Comparison of ENCODE assay signal across 23 mouse cellular contexts in genomic region chr9:118730172-118730571, GRCm38 (mm10).
DNase-seq lines count a peak whose midpoint lies in the region; ATAC-seq and TF ChIP-seq lines count a peak whose summit lies in the region.
"Had no signal": no experiment of that assay in that cellular context is flagged by ENCODE, and none has a peak within 500 bp of the region (broad histone marks: within the 10 kb centered on the region; RNA-seq: fewer than 3 reads in every experiment).

No protein-coding gene starts in this region.

- H3K27me3 ChIP-seq in embryonic facial prominence, embryonic 11.5 days (ENCODE audit: control insufficient read depth, insufficient read depth, low read length), result no peaks in the 10 kb centered on the region
- H3K27me3 ChIP-seq in embryonic facial prominence, embryonic 10.5 days (replicated peaks; ENCODE audit: low read depth, poor library complexity, severe bottlenecking), result no peaks in the 10 kb centered on the region
- no peaks in the 10 kb centered on the region for H3K27me3 ChIP-seq in heart, embryonic 12.5 days (replicated peaks)
- no peaks in the 10 kb centered on the region for H3K27me3 ChIP-seq in stomach, embryonic 14.5 days (ENCODE audit: control insufficient read depth, insufficient read depth, low read length)
- no peaks in the 10 kb centered on the region for H3K27me3 ChIP-seq in stomach, postnatal 0 days (ENCODE audit: control insufficient read depth, insufficient read depth, low read length)
- H3K27me3 ChIP-seq in liver, embryonic 11.5 days (replicated peaks; ENCODE audit: control insufficient read depth, insufficient read depth, low read length), result no peaks in the 10 kb centered on the region
- H3K27me3 ChIP-seq: hindbrain, embryonic 12.5 days had no signal

- no peak overlapping the region for H3K4me2 ChIP-seq in embryonic facial prominence, embryonic 11.5 days (ENCODE audit: low read depth, low read length)
- H3K4me2 ChIP-seq in heart, embryonic 12.5 days, result no peak overlapping the region
- no peak overlapping the region for H3K4me2 ChIP-seq in stomach, embryonic 14.5 days (replicated peaks; ENCODE audit: low read depth, low read length)
- H3K4me2 ChIP-seq in stomach, postnatal 0 days (replicated peaks; ENCODE audit: low read depth), result no peak overlapping the region
- H3K4me2 ChIP-seq in liver, embryonic 11.5 days, result no peak overlapping the region
- H3K4me2 ChIP-seq: hindbrain, embryonic 12.5 days had no signal

- no peak overlapping the region for H3K9ac ChIP-seq in embryonic facial prominence, embryonic 11.5 days (replicated peaks; ENCODE audit: low read length)
- H3K9ac ChIP-seq in heart, embryonic 12.5 days, result no peak overlapping the region
- H3K9ac ChIP-seq in stomach, embryonic 14.5 days (replicated peaks; ENCODE audit: low read depth, low read length), result no peak overlapping the region
- no peak overlapping the region for H3K9ac ChIP-seq in stomach, postnatal 0 days (ENCODE audit: low read length)
- no peak overlapping the region for H3K9ac ChIP-seq in liver, embryonic 11.5 days (ENCODE audit: low read depth, low read length)
- H3K9ac ChIP-seq: hindbrain, embryonic 12.5 days; liver, embryonic 14.5 days had no signal

- H3K4me3 ChIP-seq in embryonic facial prominence, embryonic 11.5 days (ENCODE audit: low read depth, low read length), result no peak overlapping the region
- no peak overlapping the region for H3K4me3 ChIP-seq in embryonic facial prominence, embryonic 10.5 days
- no peak overlapping the region for H3K4me3 ChIP-seq in heart, embryonic 12.5 days
- no peak overlapping the region for H3K4me3 ChIP-seq in stomach, embryonic 14.5 days (ENCODE audit: low read depth, low read length)
- no peak overlapping the region for H3K4me3 ChIP-seq in stomach, postnatal 0 days (ENCODE audit: low read depth, low read length)
- no peak overlapping the region for H3K4me3 ChIP-seq in liver, embryonic 11.5 days (ENCODE audit: low read depth, low read length)
- H3K4me3 ChIP-seq: forebrain, embryonic 10.5 days; hindbrain, embryonic 12.5 days; midbrain, embryonic 10.5 days; myocyte had no signal

- no peak for ATAC-seq in embryonic facial prominence, embryonic 11.5 days (replicated peaks; ENCODE audit: insufficient number of reproducible peaks, low FRiP score, low TSS enrichment, low read depth)
- ATAC-seq in heart, embryonic 12.5 days (ENCODE audit: insufficient number of reproducible peaks, low FRiP score), result no peak
- ATAC-seq in stomach, embryonic 14.5 days (ENCODE audit: insufficient number of reproducible peaks, insufficient read depth, low FRiP score, low read depth), result no peak
- no peak for ATAC-seq in stomach, postnatal 0 days (ENCODE audit: low FRiP score, low TSS enrichment)
- no peak for ATAC-seq in liver, embryonic 11.5 days (replicated peaks; ENCODE audit: low FRiP score)
- ATAC-seq: activated CD4-positive, CD25-positive, alpha-beta regulatory T cell, adult 4 months; midbrain, embryonic 16.5 days had no signal

- no peaks in the 10 kb centered on the region for H3K9me3 ChIP-seq in embryonic facial prominence, embryonic 11.5 days (replicated peaks; ENCODE audit: control insufficient read depth, low read length)
- no peaks in the 10 kb centered on the region for H3K9me3 ChIP-seq in embryonic facial prominence, embryonic 10.5 days
- H3K9me3 ChIP-seq in heart, embryonic 12.5 days (replicated peaks), result no peaks in the 10 kb centered on the region; the same call in 1 of the 2 replicates
- H3K9me3 ChIP-seq in stomach, embryonic 14.5 days (ENCODE audit: control insufficient read depth, low read depth, low read length), result no peaks in the 10 kb centered on the region
- no peaks in the 10 kb centered on the region for H3K9me3 ChIP-seq in stomach, postnatal 0 days (ENCODE audit: control insufficient read depth, low read length)
- no peaks in the 10 kb centered on the region for H3K9me3 ChIP-seq in liver, embryonic 11.5 days (ENCODE audit: control insufficient read depth, low read length)
- H3K9me3 ChIP-seq: forebrain, embryonic 10.5 days; hindbrain, embryonic 12.5 days; midbrain, embryonic 10.5 days had no signal

- H3K36me3 ChIP-seq in embryonic facial prominence, embryonic 11.5 days (replicated peaks; ENCODE audit: control insufficient read depth, insufficient read depth, low read depth, low read length), result no peaks in the 10 kb centered on the region
- no peaks in the 10 kb centered on the region for H3K36me3 ChIP-seq in embryonic facial prominence, embryonic 10.5 days (replicated peaks)
- no peaks in the 10 kb centered on the region for H3K36me3 ChIP-seq in heart, embryonic 12.5 days
- no peaks in the 10 kb centered on the region for H3K36me3 ChIP-seq in stomach, embryonic 14.5 days (ENCODE audit: control insufficient read depth, insufficient read depth, low read length)
- no peaks in the 10 kb centered on the region for H3K36me3 ChIP-seq in stomach, postnatal 0 days (ENCODE audit: control insufficient read depth, insufficient read depth, low read length)
- no peaks in the 10 kb centered on the region for H3K36me3 ChIP-seq in liver, embryonic 11.5 days (ENCODE audit: control insufficient read depth, insufficient read depth, low read length)
- H3K36me3 ChIP-seq: forebrain, embryonic 10.5 days; hindbrain, embryonic 12.5 days; midbrain, embryonic 10.5 days had no signal

- peak; percentile 39 for DNase-seq in embryonic facial prominence, embryonic 11.5 days (ENCODE audit: low spot score)
- no peak for DNase-seq in embryonic facial prominence, embryonic 10.5 days (ENCODE audit: low spot score)
- DNase-seq in heart, adult 8-10 months (ENCODE audit: low spot score), result no peak
- no peak for DNase-seq in stomach, postnatal 0 days (ENCODE audit: low spot score)
- no peak for DNase-seq in spleen, postnatal 36 days (ENCODE audit: low spot score in 2 of 2)
- DNase-seq in liver, embryonic 11.5 days (ENCODE audit: low spot score), result no peak
- DNase-seq: adrenal gland, postnatal 10 days; cerebellum, adult 18-20 months; cerebellum, postnatal 25 days; kidney, adult 18-20 months; kidney, postnatal 4 days; right cerebral cortex, adult 18-20 months; right cerebral cortex, postnatal 4 days; thymus, postnatal 14 days had no signal

- no peak overlapping the region for H3K27ac ChIP-seq in embryonic facial prominence, embryonic 11.5 days (replicated peaks; ENCODE audit: low read depth, low read length)
- no peak overlapping the region for H3K27ac ChIP-seq in embryonic facial prominence, embryonic 10.5 days (replicated peaks)
- H3K27ac ChIP-seq in heart, embryonic 12.5 days (ENCODE audit: poor library complexity, severe bottlenecking), result peak overlapping the region; percentile 89
- H3K27ac ChIP-seq in stomach, embryonic 14.5 days (ENCODE audit: low read length), result peak overlapping the region; percentile 88
- no peak overlapping the region for H3K27ac ChIP-seq in stomach, postnatal 0 days (replicated peaks)
- no peak overlapping the region for H3K27ac ChIP-seq in liver, embryonic 11.5 days (ENCODE audit: low read depth, low read length)
- H3K27ac ChIP-seq: forebrain, embryonic 10.5 days; hindbrain, embryonic 12.5 days; liver, embryonic 14.5 days; midbrain, embryonic 10.5 days had no signal

- no peak for TF ChIP-seq CTCF in stomach, postnatal 0 days (IDR thresholded peaks at IDR 0.05; ENCODE audit: low read depth)

- TF ChIP-seq EP300 in stomach, postnatal 0 days (optimal IDR thresholded peaks at IDR 0.05), result no peak

- no peaks in the 10 kb centered on the region for H3K4me1 ChIP-seq in embryonic facial prominence, embryonic 11.5 days (ENCODE audit: control insufficient read depth, insufficient read depth, low read length)
- peaks cover 58% of the 10 kb centered on the region for H3K4me1 ChIP-seq in embryonic facial prominence, embryonic 10.5 days
- H3K4me1 ChIP-seq in heart, embryonic 12.5 days (replicated peaks), result peaks cover 73% of the 10 kb centered on the region
- peaks cover 15% of the 10 kb centered on the region; the same call in 1 of the 2 replicates for H3K4me1 ChIP-seq in stomach, embryonic 14.5 days (ENCODE audit: control insufficient read depth, insufficient read depth, low read length)
- H3K4me1 ChIP-seq in stomach, postnatal 0 days (replicated peaks; ENCODE audit: control insufficient read depth, insufficient read depth), result peaks cover 10% of the 10 kb centered on the region
- no peaks in the 10 kb centered on the region for H3K4me1 ChIP-seq in liver, embryonic 11.5 days (replicated peaks; ENCODE audit: control insufficient read depth, insufficient read depth, low read length)

- WGBS in embryonic facial prominence, embryonic 11.5 days, result 71% methylated on average over 7 of the region's 8 CpGs
- WGBS in embryonic facial prominence, embryonic 10.5 days, result 81% methylated on average over 8 of the region's 8 CpGs
- 69% methylated on average over 8 of the region's 8 CpGs for WGBS in heart, embryonic 12.5 days
- WGBS in stomach, embryonic 14.5 days, result 78% methylated on average over 8 of the region's 8 CpGs
- WGBS in stomach, postnatal 0 days, result 75% methylated on average over 8 of the region's 8 CpGs
- 82% methylated on average over 8 of the region's 8 CpGs for WGBS in liver, embryonic 11.5 days

Comparison
In these comparisons a context has a peak if more than half of its experiments do, and no peak if none do; other contexts are left out.
1. H3K27ac ChIP-seq: peak in heart, embryonic 12.5 days (single experiment) and stomach, embryonic 14.5 days (single experiment); none in embryonic facial prominence, embryonic 11.5 days (single experiment), embryonic facial prominence, embryonic 10.5 days (single experiment), stomach, postnatal 0 days (single experiment) and liver, embryonic 11.5 days (single experiment).